Comparison of ENCODE assay signal across 8 mouse cellular contexts in genomic region chr2:13409767-13410519, GRCm38 (mm10).
DNase-seq lines count a peak whose midpoint lies in the region; ATAC-seq and TF ChIP-seq lines count a peak whose summit lies in the region.
"Had no signal": no experiment of that assay in that cellular context is flagged by ENCODE, and none has a peak within 500 bp of the region (broad histone marks: within the 10 kb centered on the region; RNA-seq: fewer than 3 reads in every experiment).

No protein-coding gene starts in this region.

- no peak overlapping the region for H3K27ac ChIP-seq in kidney, postnatal 0 days
- H3K27ac ChIP-seq in MEL (ENCODE audit: control insufficient read depth, low read depth, low read length) = no peak overlapping the region
- peak overlapping the region; percentile 14 for H3K27ac ChIP-seq in brown adipose tissue, adult 24 weeks (replicated peaks; ENCODE audit: low read depth, low read length)

- TF ChIP-seq RAD21 in MEL (IDR thresholded peaks at IDR 0.05; ENCODE audit: low read depth, low read length) = no peak

- TF ChIP-seq POLR2A in MEL (IDR thresholded peaks at IDR 0.05; ENCODE audit: control insufficient read depth in 1 of 2, insufficient read depth in 1 of 2, low read depth in 1 of 2, low read length in 2 of 2, poor library complexity in 1 of 2) = no peak

- 53% methylated on average over 2 of the region's 2 CpGs for WGBS in kidney, postnatal 0 days

- peaks cover 6% of the 10 kb centered on the region; the same call in 1 of the 2 replicates for H3K4me1 ChIP-seq in kidney, postnatal 0 days (replicated peaks; ENCODE audit: insufficient read depth, low read length)
- peaks cover 2 to 30% of the 10 kb centered on the region in 2 experiments; a peak in 3 of 4 replicates for H3K4me1 ChIP-seq in MEL (ENCODE audit: control insufficient read depth in 1 of 2, insufficient read depth in 2 of 2, low read length in 2 of 2)
- peaks cover 18% of the 10 kb centered on the region for H3K4me1 ChIP-seq in brown adipose tissue, adult 24 weeks (ENCODE audit: control insufficient read depth, insufficient read depth, insufficient read length, low read length)

- H3K9me3 ChIP-seq in kidney, postnatal 0 days (replicated peaks; ENCODE audit: low read length) = no peaks in the 10 kb centered on the region
- no peaks in the 10 kb centered on the region for H3K9me3 ChIP-seq in MEL (replicated peaks; ENCODE audit: insufficient read depth, low read length)

- H3K27me3 ChIP-seq in kidney, postnatal 0 days (ENCODE audit: insufficient read depth, low read length) = no peaks in the 10 kb centered on the region
- H3K27me3 ChIP-seq in MEL (ENCODE audit: control insufficient read depth in 1 of 2, insufficient read depth in 2 of 2, low read length in 2 of 2) = no peaks in the 10 kb centered on the region

- H3K4me2 ChIP-seq in kidney, postnatal 0 days (ENCODE audit: low read length) = no peak overlapping the region

- ATAC-seq in kidney, postnatal 0 days (replicated peaks; ENCODE audit: low FRiP score, low read depth) = no peak; the same call in 1 of the 2 replicates
- ATAC-seq: liver, postnatal 0 days had no signal

- no peak for TF ChIP-seq CTCF in kidney, postnatal 0 days (IDR thresholded peaks at IDR 0.05; ENCODE audit: low read depth)
- TF ChIP-seq CTCF in MEL (IDR thresholded peaks at IDR 0.05 in 2 of 3, conservative IDR thresholded peaks at IDR 0.05 in 1 of 3; ENCODE audit: control insufficient read depth in 1 of 3, insufficient read depth in 1 of 3, low read depth in 2 of 3, low read length in 3 of 3, poor library complexity in 1 of 3, severe bottlenecking in 1 of 3) = no peak

- no peaks in the 10 kb centered on the region for H3K79me2 ChIP-seq in MEL (ENCODE audit: control insufficient read depth, insufficient read depth, low read length, poor library complexity)

- peak; percentile 57 for DNase-seq in kidney, postnatal 0 days (ENCODE audit: low spot score)
- no peak for DNase-seq in kidney, postnatal 25 days
- DNase-seq in MEL (ENCODE audit: low read depth, low spot score) = peak; percentile 56
- peak; percentile 53 to 73 for DNase-seq in monocyte, adult 2 months (ENCODE audit: low read depth in 1 of 2, low spot score in 2 of 2)
- DNase-seq in c-Kit-positive CD71-positive TER-119-positive erythroid progenitor cells, embryonic 14.5 days (ENCODE audit: low spot score) = no peak
- no peak for DNase-seq in cerebellum, adult 9-10 months
- DNase-seq: liver, postnatal 0 days had no signal

- no peak overlapping the region for H3K4me3 ChIP-seq in kidney, postnatal 0 days (replicated peaks; ENCODE audit: low read depth, low read length)
- no peak overlapping the region for H3K4me3 ChIP-seq in MEL (ENCODE audit: control insufficient read depth in 1 of 2, insufficient read depth in 1 of 2, low read depth in 2 of 2, low read length in 2 of 2)
- no peak overlapping the region for H3K4me3 ChIP-seq in brown adipose tissue, adult 24 weeks (ENCODE audit: insufficient read depth, low read depth, low read length)

- TF ChIP-seq EP300 in MEL (IDR thresholded peaks at IDR 0.05; ENCODE audit: low read depth in 1 of 2, low read length in 2 of 2) = no peak

- H3K9ac ChIP-seq in kidney, postnatal 0 days (ENCODE audit: low read depth, low read length) = no peak overlapping the region
- no peak overlapping the region for H3K9ac ChIP-seq in MEL (ENCODE audit: control insufficient read depth, low read depth, low read length, poor library complexity, severe bottlenecking)
- H3K9ac ChIP-seq: liver, postnatal 0 days had no signal

- H3K36me3 ChIP-seq in kidney, postnatal 0 days (ENCODE audit: insufficient read depth, low read length) = no peaks in the 10 kb centered on the region
- H3K36me3 ChIP-seq in MEL (ENCODE audit: control insufficient read depth in 1 of 2, insufficient read depth in 2 of 2, low read length in 2 of 2) = peaks cover 0 to 46% of the 10 kb centered on the region in 2 experiments; a peak in 2 of 4 replicates

TF ChIP-seq in MEL, 35 proteins besides CTCF, POLR2A, EP300 and RAD21:
- TF ChIP-seq JUND (IDR thresholded peaks at IDR 0.05; ENCODE audit: low read depth, low read length) = peak; percentile 68; the same call in 1 of the 2 replicates
- TF ChIP-seq ETS1 (IDR thresholded peaks at IDR 0.05; ENCODE audit: low read depth, low read length) = peak; percentile 53; the same call in 1 of the 2 replicates
- TF ChIP-seq ZNF384 (IDR thresholded peaks at IDR 0.05; ENCODE audit: low read depth, low read length) = peak; percentile 67
- TF ChIP-seq NRF1 (IDR thresholded peaks at IDR 0.05; ENCODE audit: insufficient read depth, low read depth, low read length, poor library complexity, severe bottlenecking) = no peak

Comparison
In these comparisons a context has a peak if more than half of its experiments do, and no peak if none do; other contexts are left out.
1. DNase-seq: peak in kidney, postnatal 0 days (single experiment), MEL (single experiment) and monocyte, adult 2 months (2 of 2); none in kidney, postnatal 25 days (0 of 2), c-Kit-positive CD71-positive TER-119-positive erythroid progenitor cells, embryonic 14.5 days (single experiment) and cerebellum, adult 9-10 months (single experiment).